Mouse (Mus musculus) adrenal gland, adult 8-10 months (tissue): ENCODE results near the gene Vmn2r22. TPM values are rescaled to one million over a fixed set of nuclear protein-coding genes. Genes with fewer than 3 reads are reported as not detected.
"Not testable (repeated sequence)": the region's sequence is repeated elsewhere in the genome, so short reads cannot be mapped to it uniquely, and the experiment has no call there.

Experiments
- DNase-seq: peaks from one replicate; pipeline ENCODE4 v3.0.0; 2022
- total RNA-seq, 4 experiments: library from RNA; stranded (reverse); gene quantifications; 2 replicates each; pipeline ENCODE4 v1.2.4; 2022

The Vmn2r22 gene
- not detected for total RNA-seq

DNA sequence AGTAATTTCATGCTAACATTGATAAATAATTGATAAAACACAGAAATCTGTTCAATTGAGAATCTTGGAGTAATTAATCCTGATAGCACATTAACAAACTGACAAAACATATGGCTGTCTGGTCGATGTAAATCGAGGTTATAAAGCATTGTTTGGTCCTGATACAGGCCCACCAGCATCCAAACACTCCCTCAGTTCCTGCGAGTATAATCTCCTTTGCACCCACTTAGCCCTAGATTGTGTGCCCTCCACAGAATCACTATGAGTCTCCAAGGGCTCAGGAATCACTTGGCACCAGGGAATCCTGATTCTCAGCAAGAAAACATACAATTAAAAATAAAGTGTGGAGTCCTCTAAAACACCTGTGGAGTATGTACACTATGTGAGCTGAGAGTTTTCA lies at the start of gene Vmn2r22:
TSS of gene Vmn2r22 (minus strand) at position 101 of the 400 bp plus-strand sequence.
- not testable (repeated sequence) for DNase-seq

DNA sequence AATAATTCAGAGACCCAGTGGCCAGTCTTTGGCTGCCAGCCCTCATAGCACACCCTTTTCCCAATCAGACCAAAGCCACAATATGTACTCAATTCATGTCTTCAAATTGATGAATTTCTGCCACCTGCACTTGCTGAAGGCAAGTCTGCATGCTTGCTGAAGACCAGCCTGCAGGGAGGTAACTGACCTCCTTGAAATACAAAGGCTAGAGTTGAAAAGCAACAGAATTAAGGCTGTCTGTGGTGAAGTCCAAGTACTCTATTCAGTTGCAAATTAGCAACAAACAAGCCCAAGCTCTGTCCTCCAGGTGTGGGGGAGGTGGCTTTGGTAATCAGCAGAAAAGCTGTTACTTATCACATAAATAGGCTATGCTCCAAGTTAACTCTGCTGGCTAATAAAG lies 46.7 kb upstream of the Vmn2r22 start:
- DNase-seq: no peak

DNA sequence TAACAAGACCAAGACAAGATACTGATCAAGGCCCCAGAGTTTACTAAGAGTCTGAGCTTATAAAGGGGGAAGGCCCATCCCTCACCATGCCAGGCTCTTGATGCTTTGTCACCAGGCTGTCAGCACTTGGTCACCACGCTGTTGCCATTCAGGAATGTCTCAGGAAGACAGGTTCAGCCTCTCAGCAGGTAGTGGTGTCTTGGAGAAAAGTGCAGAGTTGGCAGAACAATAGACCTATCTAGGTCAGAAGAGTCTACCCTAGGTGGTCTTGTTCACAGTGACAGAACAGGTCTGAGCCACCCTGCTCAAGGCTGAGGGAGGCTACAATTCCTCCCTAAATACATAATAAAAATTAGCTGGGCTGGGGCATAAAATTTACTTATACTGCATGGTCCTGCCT lies 46.1 kb upstream of the Vmn2r22 start:
- DNase-seq: not testable (repeated sequence)

DNA sequence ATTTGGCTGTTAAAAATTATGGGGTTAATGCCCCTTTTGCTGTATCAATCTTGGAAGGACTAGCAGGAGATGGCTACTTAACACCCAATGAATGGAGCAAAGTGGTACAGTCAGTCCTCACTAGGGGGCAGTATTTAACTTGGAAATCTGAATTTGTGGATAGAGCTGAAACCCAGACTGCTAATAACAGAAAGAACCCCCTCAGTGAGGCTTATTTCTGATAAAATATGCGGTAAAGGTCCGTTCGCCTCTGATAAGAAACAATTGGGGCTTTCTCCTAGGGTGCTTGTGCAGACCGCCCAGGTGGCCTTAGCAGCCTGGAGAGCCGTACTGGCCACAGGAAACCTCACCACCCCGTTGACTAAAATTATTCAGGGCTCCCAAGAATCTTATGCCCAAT lies 6.5 kb upstream of the Vmn2r22 start:
- no peak for DNase-seq

DNA sequence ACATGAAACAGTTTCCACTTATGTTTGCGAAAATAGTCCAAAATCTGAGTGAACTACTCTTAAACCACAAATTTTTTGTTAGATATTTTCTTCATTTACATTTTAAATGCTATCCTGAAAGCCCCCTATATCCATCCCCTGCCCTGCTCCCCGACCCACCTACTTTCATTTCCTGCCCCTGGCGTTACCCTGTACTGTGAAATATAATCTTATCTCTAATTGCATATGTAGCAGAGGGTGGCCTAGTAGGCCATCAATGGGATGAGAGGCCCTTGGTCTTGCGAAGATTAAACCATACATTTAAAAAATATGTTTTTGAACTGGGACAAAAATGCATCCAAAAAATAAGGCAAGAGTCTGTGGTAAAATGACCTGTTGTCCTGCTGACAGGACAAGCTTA lies 11.1 kb downstream of the Vmn2r22 start:
- not testable (repeated sequence) for DNase-seq

DNA sequence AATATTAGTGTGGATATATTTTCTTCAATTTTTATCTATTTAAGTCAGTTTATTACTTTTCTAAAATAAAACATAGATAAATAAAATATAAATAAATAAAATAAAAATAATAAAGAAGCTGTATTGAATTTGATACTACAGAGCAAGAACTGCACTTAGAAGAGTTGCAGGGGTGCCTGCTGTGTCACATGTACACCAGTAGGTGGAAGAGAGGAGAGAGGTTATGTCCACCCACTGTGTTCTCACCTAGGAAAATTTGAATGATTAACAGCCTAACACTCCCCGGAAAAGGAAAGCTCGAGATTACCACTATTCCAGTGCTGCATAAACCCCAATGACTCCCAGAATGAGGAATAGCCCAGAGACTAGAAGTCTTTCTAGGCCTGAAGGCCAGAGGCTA lies 26.7 kb downstream of the Vmn2r22 start:
- DNase-seq: not testable (repeated sequence)

DNA sequence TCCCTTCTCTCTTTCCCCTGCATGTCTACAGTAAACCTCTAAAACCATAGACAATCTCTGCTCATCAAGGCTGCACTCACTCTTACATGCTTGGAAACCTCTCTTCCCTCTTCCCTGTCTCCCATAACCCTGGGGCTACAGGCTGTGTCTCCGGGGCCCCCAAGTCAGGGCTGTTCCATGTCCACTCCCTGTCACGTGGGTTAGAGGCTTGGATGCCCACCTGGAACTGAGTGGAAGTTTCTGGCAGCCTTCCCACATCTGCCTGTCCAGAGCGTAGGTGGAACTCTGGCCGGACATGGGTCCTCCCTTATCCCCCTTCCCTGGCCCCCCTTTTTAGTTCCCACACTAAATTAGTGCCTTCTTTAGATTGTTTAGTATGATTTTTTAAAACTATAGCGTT lies 62.2 kb downstream of the Vmn2r22 start:
- not testable (repeated sequence) for DNase-seq

DNA sequence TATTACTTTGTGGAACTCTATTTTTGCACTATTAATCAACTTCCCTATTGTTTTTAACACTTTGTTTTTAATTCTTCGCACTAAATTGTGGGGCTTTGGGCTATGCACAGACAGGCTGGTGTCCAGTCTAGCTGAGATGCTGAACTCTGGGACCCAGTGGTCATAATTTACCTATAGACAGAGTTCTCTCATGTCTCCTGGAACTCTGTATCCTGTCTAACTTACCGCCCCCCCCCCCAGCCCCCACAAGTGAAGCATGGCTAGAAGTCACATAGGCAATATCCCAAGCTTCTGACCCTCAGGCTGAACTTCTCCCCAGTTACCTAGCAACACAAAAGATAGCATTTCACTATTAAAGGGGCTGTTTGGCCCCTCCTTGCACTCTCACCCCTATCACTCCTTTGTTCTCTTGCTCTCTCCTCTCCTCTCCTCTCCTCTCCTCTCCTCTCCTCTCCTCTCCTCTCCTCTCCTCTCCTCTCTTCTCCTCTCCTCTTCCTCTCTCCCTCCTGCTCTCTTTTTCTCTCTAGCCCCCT lies 62.7 kb downstream of the Vmn2r22 start:
- not testable (repeated sequence) for DNase-seq

DNA sequence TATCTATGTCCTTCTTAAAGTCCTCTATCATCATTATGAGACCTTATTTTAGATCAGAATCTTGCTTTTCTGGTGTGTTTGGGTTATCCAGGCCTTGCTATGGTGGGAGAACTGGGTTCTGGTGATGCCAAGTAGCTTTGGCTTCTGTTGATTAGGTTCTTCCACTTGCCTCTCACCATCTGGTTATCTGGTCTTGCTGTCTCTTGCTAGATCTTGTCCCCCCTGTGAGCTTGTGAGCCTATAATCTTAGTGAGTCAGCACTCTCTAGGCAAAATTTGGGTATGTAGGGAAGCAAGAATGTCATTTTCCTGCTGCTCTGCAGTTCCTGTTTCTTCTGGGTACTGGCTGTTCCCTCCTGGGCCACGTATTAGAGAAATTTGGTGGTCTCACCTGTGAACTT lies 66.5 kb downstream of the Vmn2r22 start:
- not testable (repeated sequence) for DNase-seq

DNA sequence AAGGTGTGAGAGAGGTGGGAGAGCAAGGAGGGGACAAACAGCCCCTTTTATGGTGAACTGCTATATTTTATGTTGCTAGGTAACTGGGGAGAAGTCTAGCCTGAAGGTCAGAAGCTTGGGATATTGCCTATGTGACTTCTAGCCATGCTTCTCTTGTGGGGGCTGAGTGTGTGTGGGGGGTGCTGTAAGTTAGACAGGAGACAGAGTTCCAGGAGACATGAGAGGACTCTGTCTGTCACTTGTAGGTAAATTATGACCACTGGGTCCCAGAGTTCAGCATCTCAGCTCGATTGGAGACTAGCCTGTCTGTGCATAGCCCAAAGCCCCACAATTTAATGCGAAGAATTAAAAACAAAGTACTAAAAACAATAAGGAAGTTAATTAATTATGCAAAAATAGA lies 75.8 kb downstream of the Vmn2r22 start:
- DNase-seq: not testable (repeated sequence)

Other genes with a start within 250 kb of the Vmn2r22 start
- not detected for gene Vmn2r20, start 232.6 kb downstream of the Vmn2r22 start, total RNA-seq
- gene Vmn2r21, start 117.3 kb downstream of the Vmn2r22 start, total RNA-seq: not detected
- not detected for gene Vmn2r23, start 51.9 kb upstream of the Vmn2r22 start, total RNA-seq
- under 1 TPM in 3 of 4 experiments, not detected in 1; 0.03 TPM for gene Vmn2r24, start 128.2 kb upstream of the Vmn2r22 start, total RNA-seq
- not detected for gene Vmn2r25, start 202.7 kb upstream of the Vmn2r22 start, total RNA-seq